Mouse (Mus musculus): ENCODE results near the gene Itgb5.

DNA sequence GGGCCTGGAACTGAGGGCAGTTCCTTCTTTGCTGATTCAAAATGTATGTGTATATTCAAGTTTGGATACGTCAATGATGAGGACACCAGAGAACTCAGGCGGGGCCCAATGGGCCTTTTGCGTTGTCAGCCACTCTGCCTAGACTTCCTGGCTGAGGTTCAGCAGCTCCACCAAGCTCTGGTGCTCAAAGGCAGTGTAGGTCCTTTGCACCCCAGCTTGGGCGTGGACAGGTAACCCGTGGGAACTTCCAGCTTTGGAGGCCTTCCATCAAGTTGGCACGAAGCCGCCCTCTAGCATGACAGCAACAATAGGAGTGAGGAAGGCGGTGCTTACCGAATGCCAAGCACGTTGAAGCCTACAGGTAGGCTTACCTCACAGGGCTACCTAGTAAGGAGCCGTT is 103.9 kb downstream of the Itgb5 start:
- TF ChIP-seq CTCF (IDR thresholded peaks at IDR 0.05; ENCODE audit: low read depth, low read length) (no peak), POLR2A (IDR thresholded peaks at IDR 0.05; ENCODE audit: insufficient read depth, low read length) (no peak)
